Mouse (Mus musculus): ENCODE measurements around the gene Ucn3. TPM values are rescaled to one million over a fixed set of nuclear protein-coding genes. Genes with fewer than 3 reads are reported as not detected.
"Not testable (repeated sequence)": the region's sequence is repeated elsewhere in the genome, so short reads cannot be mapped to it uniquely, and the experiment has no call there.

Gene Ucn3
- polyA plus RNA-seq, 1 experiment from 2014 or later: not detected

DNA sequence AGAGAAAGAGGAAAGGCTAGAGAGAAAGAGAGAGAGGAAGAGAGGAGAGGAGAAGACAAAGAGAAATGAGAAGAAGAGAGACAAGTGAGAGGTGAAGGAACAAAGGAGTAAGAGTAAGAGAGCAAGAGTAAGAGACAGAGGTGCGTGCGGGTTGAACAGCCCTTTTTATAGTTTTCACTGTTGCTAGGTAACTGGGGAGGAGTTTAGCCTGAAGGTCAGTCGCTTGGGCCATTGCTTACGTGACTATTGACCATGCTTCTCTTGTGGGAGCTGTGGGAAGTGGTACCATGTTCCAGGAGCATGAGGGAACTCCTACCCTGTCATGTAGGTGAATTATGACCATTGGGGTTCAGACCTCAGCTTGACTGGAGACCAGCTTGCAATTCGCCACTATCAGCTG, 34.8 kb downstream of the Ucn3 start:
- H3K36me3 ChIP-seq: no peaks in the 10 kb centered on the region
- 60% methylated on average over 5 of the region's 5 CpGs for WGBS

GRCm38 (mm10) chr13:3908262-3908661, 36.9 kb downstream of the Ucn3 start:
- no peaks in the 10 kb centered on the region for H3K9me3 ChIP-seq
- no peak overlapping the region for H3K4me3 ChIP-seq
- WGBS: 91% methylated on average over 4 of the region's 4 CpGs
- H3K4me2 ChIP-seq: no peak overlapping the region
- H3K27ac ChIP-seq (replicated peaks): no peak overlapping the region
- no peaks in the 10 kb centered on the region for H3K27me3 ChIP-seq
- no peaks in the 10 kb centered on the region for H3K36me3 ChIP-seq
- H3K9ac ChIP-seq: no peak overlapping the region
- H3K4me1 ChIP-seq (replicated peaks): no peaks in the 10 kb centered on the region
- no peak for ATAC-seq (ENCODE audit: low read depth)

More for the DNA sequence above, 34.8 kb downstream of the Ucn3 start:
- Histone ChIP-seq H3K4me2 (no peak overlapping the region), H3K27me3 (no peaks in the 10 kb centered on the region), H3K4me3 (no peak overlapping the region), H3K27ac (replicated peaks) (no peak overlapping the region), H3K9ac (no peak overlapping the region), H3K4me1 (replicated peaks) (no peaks in the 10 kb centered on the region), H3K9me3 (no peaks in the 10 kb centered on the region)
- no peak for ATAC-seq (ENCODE audit: low read depth)

DNA sequence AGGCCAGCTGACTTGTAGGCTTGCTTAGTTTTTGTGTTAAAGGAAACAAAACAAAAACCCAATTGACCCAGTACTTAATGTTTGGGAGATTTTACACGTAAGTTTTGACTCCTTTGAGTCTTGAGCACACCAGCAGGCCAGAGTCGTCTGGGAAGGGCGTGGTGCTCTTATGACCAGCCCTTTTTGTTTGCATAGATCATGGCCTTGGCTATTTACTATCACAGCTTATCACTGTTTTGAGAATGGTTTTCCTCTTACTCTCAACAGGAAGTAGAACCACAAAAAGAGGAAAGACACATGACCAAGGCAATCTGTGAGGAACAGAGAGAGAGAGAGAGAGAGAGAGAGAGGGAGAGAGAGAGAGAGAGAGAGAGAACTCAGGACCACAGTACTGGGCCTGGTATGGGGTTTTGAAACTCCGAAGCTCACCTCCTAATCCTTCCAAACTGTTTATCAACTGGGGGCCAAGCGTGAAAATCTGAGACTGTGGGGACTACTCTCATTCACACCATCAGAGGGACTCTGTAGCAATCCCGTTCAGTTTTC, 37.9 kb downstream of the Ucn3 start:
- H3K36me3 ChIP-seq: no peaks in the 10 kb centered on the region
- ATAC-seq (ENCODE audit: low read depth): no peak
- no peak overlapping the region for H3K9ac ChIP-seq
- H3K27ac ChIP-seq (replicated peaks): no peak overlapping the region
- H3K4me1 ChIP-seq (replicated peaks): no peaks in the 10 kb centered on the region
- H3K4me2 ChIP-seq: no peak overlapping the region
- H3K9me3 ChIP-seq: no peaks in the 10 kb centered on the region
- no peak overlapping the region for H3K4me3 ChIP-seq
- 84% methylated on average over 6 of the region's 6 CpGs for WGBS
- no peaks in the 10 kb centered on the region for H3K27me3 ChIP-seq

DNA sequence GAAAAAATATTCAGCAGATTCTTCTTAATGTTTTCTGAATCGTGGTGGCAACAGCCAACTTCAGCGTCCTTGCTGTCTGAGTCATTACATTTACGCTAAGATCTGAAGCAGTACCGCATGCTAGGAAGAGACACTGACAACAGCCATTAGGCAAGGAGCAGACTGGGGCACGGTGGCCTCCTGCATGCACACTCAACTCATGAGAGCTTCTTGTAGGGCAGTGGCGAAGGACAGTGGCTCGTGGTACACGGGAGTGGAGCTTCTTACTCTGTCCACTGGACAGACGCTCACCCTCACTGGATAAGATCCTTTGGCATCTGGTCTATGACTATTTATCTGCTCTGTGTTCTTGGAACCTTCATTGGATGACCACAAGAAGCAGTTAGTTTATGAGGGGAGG, 45.8 kb downstream of the Ucn3 start:
- H3K4me2 ChIP-seq: no peak overlapping the region
- H3K27ac ChIP-seq (replicated peaks): no peak overlapping the region
- 95% methylated on average over 9 of the region's 9 CpGs for WGBS
- ATAC-seq (ENCODE audit: low read depth): no peak
- H3K4me3 ChIP-seq: no peak overlapping the region
- no peaks in the 10 kb centered on the region for H3K9me3 ChIP-seq
- no peaks in the 10 kb centered on the region for H3K4me1 ChIP-seq (replicated peaks)
- H3K9ac ChIP-seq: no peak overlapping the region
- H3K36me3 ChIP-seq: no peaks in the 10 kb centered on the region
- no peaks in the 10 kb centered on the region for H3K27me3 ChIP-seq

GRCm38 (mm10) chr13:3898202-3898601, 46.9 kb downstream of the Ucn3 start:
- H3K9me3 ChIP-seq; H3K27me3 ChIP-seq; H3K4me2 ChIP-seq; H3K4me3 ChIP-seq; H3K9ac ChIP-seq; H3K4me1 ChIP-seq (replicated peaks); ATAC-seq (ENCODE audit: low read depth); H3K27ac ChIP-seq (replicated peaks); H3K36me3 ChIP-seq: not testable (repeated sequence)
- WGBS: 95% methylated on average over 5 of the region's 5 CpGs

- Histone ChIP-seq H3K4me2 (no peak overlapping the region), H3K4me1 (replicated peaks) (0 out of 2 replicates have a peak, but pooled peaks cover 5% of the 10 kb centered on the region), H3K27me3 (no peaks in the 10 kb centered on the region), H3K36me3 (no peaks in the 10 kb centered on the region), H3K9me3 (no peaks in the 10 kb centered on the region), H3K4me3 (no peak overlapping the region), H3K27ac (replicated peaks) (no peak overlapping the region), H3K9ac (no peak overlapping the region)
- 41% methylated on average over 5 of the region's 5 CpGs for WGBS
- ATAC-seq (ENCODE audit: low read depth): no peak
Observed at GRCm38 (mm10) chr13:3896913-3897312, 48.2 kb downstream of the Ucn3 start.

- 90% methylated on average over 6 of the region's 6 CpGs for WGBS
- no peaks in the 10 kb centered on the region for H3K9me3 ChIP-seq
- H3K27ac ChIP-seq (replicated peaks): no peak overlapping the region
- ATAC-seq (ENCODE audit: low read depth): no peak
- H3K4me1 ChIP-seq (replicated peaks): 0 out of 2 replicates have a peak, but pooled peaks cover 5% of the 10 kb centered on the region
- no peaks in the 10 kb centered on the region for H3K36me3 ChIP-seq
- H3K27me3 ChIP-seq: no peaks in the 10 kb centered on the region
- no peak overlapping the region for H3K9ac ChIP-seq
- H3K4me3 ChIP-seq: no peak overlapping the region
- H3K4me2 ChIP-seq: no peak overlapping the region
Observed at GRCm38 (mm10) chr13:3896032-3896431, 49.1 kb downstream of the Ucn3 start.

DNA sequence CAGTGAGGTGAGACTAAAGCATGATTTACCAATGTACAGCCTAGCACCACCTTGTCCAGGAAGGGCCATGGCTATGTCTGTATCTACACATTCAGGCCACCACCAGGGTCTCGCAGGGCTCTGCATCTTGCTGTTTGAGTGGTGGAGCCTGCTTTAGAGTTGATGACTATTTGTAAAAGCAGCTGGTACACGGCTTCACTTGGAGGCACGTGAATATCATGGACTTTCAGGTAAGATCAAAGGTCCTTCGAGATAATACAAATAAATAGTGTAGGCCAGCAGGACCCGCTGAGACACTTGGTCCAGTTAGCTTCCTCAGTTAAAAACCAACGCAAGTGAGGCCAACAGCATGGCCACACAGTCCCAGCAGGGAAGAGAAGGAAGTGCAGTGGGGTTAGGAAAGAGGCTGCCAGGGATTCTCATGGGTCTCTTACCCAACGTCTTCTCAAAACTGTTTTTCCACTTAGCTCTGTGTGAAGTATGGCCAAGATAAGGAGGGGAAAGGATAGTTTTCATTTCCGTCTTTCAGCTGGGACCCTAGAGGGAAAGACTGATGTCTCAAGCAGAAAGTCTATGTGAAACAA, 49.7 kb downstream of the Ucn3 start:
- H3K4me3 ChIP-seq: no peak overlapping the region
- no peaks in the 10 kb centered on the region for H3K27me3 ChIP-seq
- 87% methylated on average over 8 of the region's 8 CpGs for WGBS
- 0 out of 2 replicates have a peak, but pooled peaks cover 5% of the 10 kb centered on the region for H3K4me1 ChIP-seq (replicated peaks)
- H3K9ac ChIP-seq: no peak overlapping the region
- no peaks in the 10 kb centered on the region for H3K36me3 ChIP-seq
- no peak overlapping the region for H3K4me2 ChIP-seq
- no peak for ATAC-seq (ENCODE audit: low read depth)
- no peaks in the 10 kb centered on the region for H3K9me3 ChIP-seq
- no peak overlapping the region for H3K27ac ChIP-seq (replicated peaks)

DNA sequence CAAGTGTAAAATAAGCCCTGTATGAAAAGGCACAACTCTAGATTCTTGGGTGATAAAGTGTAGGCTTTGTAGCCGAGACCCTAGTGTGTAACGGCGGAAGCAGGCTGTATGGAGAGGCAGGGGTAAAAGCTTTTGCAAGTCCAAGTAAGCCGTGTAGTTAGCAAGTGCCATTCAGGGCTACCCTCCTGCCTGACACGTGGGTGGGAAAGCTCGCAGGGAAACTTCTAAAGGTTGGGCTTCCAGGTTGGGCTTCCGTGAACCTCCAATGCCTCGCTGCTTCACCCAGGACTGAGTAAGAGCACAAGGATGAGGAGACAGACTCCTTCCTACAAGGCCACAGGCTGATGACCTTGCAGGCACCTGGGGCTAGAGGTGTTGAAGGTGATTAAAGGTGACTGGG, 50.6 kb downstream of the Ucn3 start:
- H3K9ac ChIP-seq: no peak overlapping the region
- no peak overlapping the region for H3K27ac ChIP-seq (replicated peaks)
- H3K36me3 ChIP-seq: no peaks in the 10 kb centered on the region
- no peak overlapping the region for H3K4me2 ChIP-seq
- ATAC-seq (ENCODE audit: low read depth): no peak
- H3K4me3 ChIP-seq: no peak overlapping the region
- H3K9me3 ChIP-seq: no peaks in the 10 kb centered on the region
- H3K4me1 ChIP-seq (replicated peaks): 0 out of 2 replicates have a peak, but pooled peaks cover 5% of the 10 kb centered on the region
- WGBS: 77% methylated on average over 8 of the region's 8 CpGs
- no peaks in the 10 kb centered on the region for H3K27me3 ChIP-seq

- under 1% methylated on average over 35 of the region's 35 CpGs for WGBS
- H3K36me3 ChIP-seq: peaks cover 4% of the 10 kb centered on the region; the same call in 1 of the 2 replicates
- H3K9me3 ChIP-seq: no peaks in the 10 kb centered on the region
- H3K4me2 ChIP-seq: peak overlapping the region; percentile 69
- no peak overlapping the region for H3K27ac ChIP-seq (replicated peaks)
- H3K9ac ChIP-seq: peak overlapping the region; percentile 70
- peak overlapping the region; percentile 49 for H3K4me3 ChIP-seq
- H3K4me1 ChIP-seq (replicated peaks): 0 out of 2 replicates have a peak, but pooled peaks cover 5% of the 10 kb centered on the region
- H3K27me3 ChIP-seq: no peaks in the 10 kb centered on the region
- peak; percentile 99 for ATAC-seq (ENCODE audit: low read depth)
Observed at GRCm38 (mm10) chr13:3893126-3893734, 51.9 kb downstream of the Ucn3 start.

GRCm38 (mm10) chr13:3892601-3893000, 52.5 kb downstream of the Ucn3 start:
- H3K27me3 ChIP-seq: no peaks in the 10 kb centered on the region
- H3K9me3 ChIP-seq: no peaks in the 10 kb centered on the region
- H3K4me2 ChIP-seq: peak overlapping the region; percentile 69
- ATAC-seq (ENCODE audit: low read depth): no peak
- no peak overlapping the region for H3K27ac ChIP-seq (replicated peaks)
- peak overlapping the region; percentile 49 for H3K4me3 ChIP-seq
- H3K9ac ChIP-seq: peak overlapping the region; percentile 70; the same call in 1 of the 2 replicates
- H3K36me3 ChIP-seq: peaks cover 10% of the 10 kb centered on the region; the same call in 1 of the 2 replicates
- 25% methylated on average over 7 of the region's 7 CpGs for WGBS
- H3K4me1 ChIP-seq (replicated peaks): 0 out of 2 replicates have a peak, but pooled peaks cover 5% of the 10 kb centered on the region

DNA sequence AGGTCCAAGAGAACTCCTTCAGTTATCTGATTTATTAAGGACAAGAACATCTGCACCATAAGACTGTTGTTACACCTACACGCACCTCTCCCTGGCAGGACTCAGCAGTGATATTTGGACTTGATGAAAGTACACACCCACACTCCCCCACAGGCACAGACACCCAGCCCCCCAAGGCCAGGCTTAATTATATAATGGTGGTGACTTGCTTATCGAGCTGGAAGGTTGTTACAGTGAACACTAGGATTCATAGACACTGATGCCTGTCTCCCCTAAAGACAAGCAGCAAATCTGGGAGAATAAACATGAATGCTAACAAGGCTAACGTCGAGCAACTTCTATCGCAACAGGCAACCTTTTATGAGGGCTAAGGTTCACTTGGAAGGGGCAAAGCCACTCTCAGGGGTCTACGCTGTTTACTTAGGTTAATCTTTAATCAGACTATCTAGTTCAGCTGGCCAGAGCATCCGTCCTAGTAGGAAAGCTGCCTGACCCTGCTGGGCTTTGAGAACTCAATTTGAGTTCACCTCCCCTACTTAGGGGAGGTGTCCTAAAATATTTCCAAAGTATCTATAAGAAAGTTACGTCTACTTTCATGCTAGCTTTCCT, 53.6 kb downstream of the Ucn3 start:
- Histone ChIP-seq H3K4me1 (replicated peaks) (0 out of 2 replicates have a peak, but pooled peaks cover 5% of the 10 kb centered on the region), H3K9ac (no peak overlapping the region), H3K27ac (replicated peaks) (no peak overlapping the region), H3K27me3 (no peaks in the 10 kb centered on the region), H3K36me3 (peaks cover 21% of the 10 kb centered on the region), H3K9me3 (no peaks in the 10 kb centered on the region), H3K4me3 (peak overlapping the region; percentile 49), H3K4me2 (peak overlapping the region; percentile 69)
- WGBS: 41% methylated on average over 8 of the region's 8 CpGs
- no peak for ATAC-seq (ENCODE audit: low read depth)

Data from neural tube, embryonic 13.5 days (tissue).